21 mouse cellular contexts compared by ENCODE assay signal in the genomic region with DNA sequence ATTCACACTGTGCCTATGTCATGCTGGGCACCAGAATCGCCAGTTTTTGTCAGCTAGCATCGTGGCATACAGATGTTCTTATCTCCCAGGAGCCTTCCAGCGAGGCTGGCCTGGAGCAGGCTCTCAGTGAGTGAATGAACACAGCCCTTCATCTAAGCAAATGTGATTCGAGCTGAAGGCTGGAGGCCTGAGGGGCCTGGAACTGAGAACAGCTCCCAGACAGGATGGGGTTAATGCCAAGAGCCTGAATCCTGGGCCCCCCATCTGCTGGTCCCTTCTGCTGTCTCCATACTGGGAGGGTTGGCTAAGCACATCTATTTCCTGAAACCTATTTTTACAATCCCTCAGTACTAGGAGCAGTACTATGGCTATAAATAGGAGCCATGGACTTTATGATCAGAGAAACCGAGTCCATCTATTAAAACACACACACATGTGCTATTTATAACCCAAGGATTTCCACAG. TPM values are rescaled to one million over a fixed set of nuclear protein-coding genes. Genes with fewer than 3 reads are reported as not detected.
DNase-seq lines count a peak whose midpoint lies in the region; ATAC-seq and TF ChIP-seq lines count a peak whose summit lies in the region.
"Had no signal": no experiment of that assay in that cellular context is flagged by ENCODE, and none has a peak within 500 bp of the region (broad histone marks: within the 10 kb centered on the region; RNA-seq: fewer than 3 reads in every experiment).

No protein-coding gene starts in this region.

- H3K4me2 ChIP-seq in hindbrain, postnatal 0 days (ENCODE audit: low read depth, low read length), result no peak overlapping the region
- H3K4me2 ChIP-seq in hindbrain, embryonic 11.5 days (replicated peaks; ENCODE audit: low read depth, low read length), result no peak overlapping the region
- no peak overlapping the region for H3K4me2 ChIP-seq in intestine, embryonic 15.5 days (replicated peaks)
- H3K4me2 ChIP-seq: forebrain, embryonic 13.5 days; lung, embryonic 14.5 days; midbrain, embryonic 12.5 days; stomach, embryonic 15.5 days had no signal

- WGBS in hindbrain, postnatal 0 days, result 47% methylated on average over 5 of the region's 5 CpGs
- 78% methylated on average over 5 of the region's 5 CpGs for WGBS in hindbrain, embryonic 11.5 days
- WGBS in intestine, embryonic 15.5 days, result 70% methylated on average over 5 of the region's 5 CpGs

- no peaks in the 10 kb centered on the region; the same call in 1 of the 2 replicates for H3K4me1 ChIP-seq in hindbrain, postnatal 0 days (ENCODE audit: insufficient read depth, low read length)
- no peaks in the 10 kb centered on the region for H3K4me1 ChIP-seq in hindbrain, embryonic 11.5 days (replicated peaks; ENCODE audit: control insufficient read depth, insufficient read depth, low read length)
- no peaks in the 10 kb centered on the region for H3K4me1 ChIP-seq in intestine, embryonic 15.5 days (replicated peaks)
- H3K4me1 ChIP-seq: forebrain, embryonic 13.5 days; midbrain, embryonic 12.5 days; stomach, embryonic 15.5 days had no signal

- no peak overlapping the region for H3K27ac ChIP-seq in hindbrain, postnatal 0 days
- H3K27ac ChIP-seq in hindbrain, embryonic 11.5 days (ENCODE audit: low read depth, low read length), result no peak overlapping the region
- H3K27ac ChIP-seq in intestine, embryonic 15.5 days, result no peak overlapping the region
- H3K27ac ChIP-seq: forebrain, embryonic 13.5 days; macrophage; midbrain, embryonic 12.5 days; stomach, embryonic 15.5 days had no signal

- no peak for TF ChIP-seq CTCF in hindbrain, postnatal 0 days (IDR thresholded peaks at IDR 0.05; ENCODE audit: low read depth)

- ATAC-seq in hindbrain, postnatal 0 days, result peak; percentile 62; the same call in 1 of the 2 replicates
- ATAC-seq in hindbrain, embryonic 11.5 days (ENCODE audit: low FRiP score), result no peak
- ATAC-seq in intestine, embryonic 15.5 days, result no peak
- ATAC-seq: forebrain, embryonic 13.5 days had no signal

- intact Hi-C loops in gastrocnemius, postnatal 36 days (cut with DNase I), result no loop called here

- H3K9me3 ChIP-seq in hindbrain, postnatal 0 days (ENCODE audit: low read length), result no peaks in the 10 kb centered on the region
- no peaks in the 10 kb centered on the region for H3K9me3 ChIP-seq in hindbrain, embryonic 11.5 days (ENCODE audit: control insufficient read depth, low read length)
- no peaks in the 10 kb centered on the region for H3K9me3 ChIP-seq in intestine, embryonic 15.5 days
- H3K9me3 ChIP-seq: midbrain, embryonic 12.5 days; stomach, embryonic 15.5 days had no signal

- H3K9ac ChIP-seq in hindbrain, postnatal 0 days (replicated peaks; ENCODE audit: low read length), result no peak overlapping the region
- H3K9ac ChIP-seq in hindbrain, embryonic 11.5 days (ENCODE audit: low read depth, low read length), result no peak overlapping the region
- H3K9ac ChIP-seq in intestine, embryonic 15.5 days, result no peak overlapping the region
- H3K9ac ChIP-seq: forebrain, embryonic 13.5 days; lung, embryonic 14.5 days; midbrain, embryonic 12.5 days; stomach, embryonic 15.5 days had no signal

- H3K36me3 ChIP-seq in hindbrain, postnatal 0 days (ENCODE audit: insufficient read depth, low read length), result no peaks in the 10 kb centered on the region
- no peaks in the 10 kb centered on the region for H3K36me3 ChIP-seq in hindbrain, embryonic 11.5 days (ENCODE audit: control insufficient read depth, insufficient read depth, low read length)
- no peaks in the 10 kb centered on the region for H3K36me3 ChIP-seq in intestine, embryonic 15.5 days
- H3K36me3 ChIP-seq: G1E; midbrain, embryonic 12.5 days; stomach, embryonic 15.5 days had no signal

- H3K4me3 ChIP-seq in hindbrain, postnatal 0 days (ENCODE audit: low read length), result no peak overlapping the region
- no peak overlapping the region for H3K4me3 ChIP-seq in hindbrain, embryonic 11.5 days (ENCODE audit: low read depth, low read length)
- no peak overlapping the region for H3K4me3 ChIP-seq in intestine, embryonic 15.5 days (replicated peaks)
- H3K4me3 ChIP-seq: forebrain, embryonic 13.5 days; midbrain, embryonic 12.5 days; stomach, embryonic 15.5 days had no signal

- no peaks in the 10 kb centered on the region for H3K27me3 ChIP-seq in hindbrain, postnatal 0 days (ENCODE audit: insufficient read depth, low read length)
- no peaks in the 10 kb centered on the region for H3K27me3 ChIP-seq in hindbrain, embryonic 11.5 days (ENCODE audit: control insufficient read depth, insufficient read depth, low read length)
- H3K27me3 ChIP-seq in intestine, embryonic 15.5 days (replicated peaks), result no peaks in the 10 kb centered on the region
- H3K27me3 ChIP-seq: forebrain, embryonic 13.5 days; midbrain, embryonic 12.5 days; stomach, embryonic 15.5 days had no signal

- DNase-seq in hindbrain, postnatal 0 days (ENCODE audit: low spot score), result peak; percentile 49
- DNase-seq in hindbrain, embryonic 11.5 days (ENCODE audit: low spot score), result no peak
- DNase-seq in brain, adult 2 months (ENCODE audit: low read depth, low spot score), result peak; percentile 44
- DNase-seq in cerebellum, adult 11-12 months, result peak; percentile 67
- peak; percentile 55 to 61 for DNase-seq in cerebellum, postnatal 36 days
- no peak for DNase-seq in gastrocnemius, postnatal 36 days
- DNase-seq: adrenal gland, adult 8-10 months; embryo, embryonic 11 days; gastrocnemius, postnatal 10 days; kidney, adult 11 months; kidney, postnatal 25 days; liver; lung, embryonic 14.5 days had no signal

RNA-seq across cellular contexts. Expression of a gene that starts 21.1 kb away (rescaled TPM):
- 29.5 and 29.6 TPM in 2 replicates for total RNA-seq in hindbrain, postnatal 0 days (2014; rRNA removed)
- 13.8 and 18.3 TPM in 2 replicates for polyA plus RNA-seq in hindbrain, postnatal 0 days (2015; fragmentation: Nextera tagmentation; extraction: Ambion mirVana)
- polyA plus RNA-seq in hindbrain, embryonic 11.5 days (2014; fragmentation: Nextera tagmentation; extraction: Ambion mirVana), result 1.2 and 1.3 TPM in 2 replicates
- total RNA-seq in gastrocnemius, postnatal 36 days (2021), result not detected
- 0.06 and 0.21 TPM in 2 replicates for polyA plus RNA-seq in intestine, embryonic 15.5 days (2015; fragmentation: Nextera tagmentation; extraction: Ambion mirVana)
- total RNA-seq: gastrocnemius, postnatal 10 days; hematopoietic stem cell, adult 5-6 weeks had no signal
- polyA plus RNA-seq: G1E; macrophage; thymus, postnatal 0 days had no signal

Comparison
In these comparisons a context has a peak if more than half of its experiments do, and no peak if none do; other contexts are left out.
1. DNase-seq: peak in hindbrain, postnatal 0 days (single experiment), brain, adult 2 months (single experiment), cerebellum, adult 11-12 months (single experiment) and cerebellum, postnatal 36 days (2 of 2); none in hindbrain, embryonic 11.5 days (single experiment) and gastrocnemius, postnatal 36 days (0 of 2).